Mouse (Mus musculus) kidney, postnatal 0 days (tissue): ENCODE results near the gene Chst8. TPM values are rescaled to one million over a fixed set of nuclear protein-coding genes. Genes with fewer than 3 reads are reported as not detected.
A peak's percentile ranks its signal among the peaks of the same experiment; 100 is the strongest.

Source experiments
- ATAC-seq: fragments of 200-750 bp; cut with Nextera tagmentation; replicated peaks from 2 replicates; pipeline ENCODE4 v1.8.0; 2017; ENCODE audit warnings: low read depth, moderate number of reproducible peaks, moderate TSS enrichment, moderate library complexity; ENCODE audit not compliant: low FRiP score
- DNase-seq: peaks from one replicate; pipeline ENCODE4 v3.0.0-alpha.2; 2016; ENCODE audit warnings: low spot score
- H3K27ac ChIP-seq: fragments of 300-500 bp; sonication (generic); 2 replicates; pipeline ENCODE4 v1.5.1; 2014; ENCODE audit warnings: mild to moderate bottlenecking
- H3K27me3 ChIP-seq: fragments of 300-500 bp; sonication (generic); 2 replicates; pipeline ENCODE4 v1.6.1; 2014; ENCODE audit warnings: low read length, mixed read lengths; ENCODE audit not compliant: insufficient read depth
- H3K36me3 ChIP-seq: fragments of 300-500 bp; sonication (generic); 2 replicates; pipeline ENCODE4 v1.6.1; 2014; ENCODE audit warnings: low read length, mixed read lengths; ENCODE audit not compliant: insufficient read depth
- H3K4me1 ChIP-seq: fragments of 300-500 bp; sonication (generic); replicated peaks from 2 replicates; pipeline ENCODE4 v1.6.1; 2014; ENCODE audit warnings: antibody characterized with exemption, low read length, mixed read lengths; ENCODE audit not compliant: insufficient read depth
- H3K4me2 ChIP-seq: fragments of 300-500 bp; sonication (generic); 2 replicates; pipeline ENCODE4 v1.6.1; 2014; ENCODE audit warnings: mild to moderate bottlenecking, low read length, moderate library complexity, mixed read lengths
- H3K4me3 ChIP-seq: fragments of 300-500 bp; sonication (generic); replicated peaks from 2 replicates; pipeline ENCODE4 v1.5.1; 2014; ENCODE audit warnings: low read depth, low read length
- H3K9ac ChIP-seq: fragments of 300-500 bp; sonication (generic); 2 replicates; pipeline ENCODE4 v1.6.1; 2014; ENCODE audit warnings: low read depth, low read length
- H3K9me3 ChIP-seq: fragments of 300-500 bp; sonication (generic); replicated peaks from 2 replicates; pipeline ENCODE4 v1.6.1; 2016; ENCODE audit warnings: low read length, inconsistent platforms, mixed read lengths
- CTCF ChIP-seq: IDR thresholded peaks from 2 replicates; pipeline ENCODE4 v1.5.1; 2016; ENCODE audit warnings: antibody characterized with exemption, low read depth, mild to moderate bottlenecking, moderate library complexity
- WGBS: fragments of 180-500 bp; shearing (Covaris S2); extraction: QIAGEN DNeasy Blood & Tissue Kit; methylation state at CpG from one replicate; pipeline ENCODE4 v1.1.7; 2014; 5-methylcytosine and 5-hydroxymethylcytosine counted together
- polyA plus RNA-seq: library from polyadenylated mRNA; unstranded; fragments of >200 nt; fragmentation: Nextera tagmentation; extraction: Ambion mirVana; gene quantifications from 2 replicates; pipeline ENCODE4 v1.2.1, GENCODE M21; 2015

Gene Chst8
- polyA plus RNA-seq, 1 experiment from 2014 or later, result 14.1 TPM

GRCm38 (mm10) chr7:34717161-34717810, 95.2 kb downstream of the Chst8 start:
- DNase-seq (no peak), ATAC-seq (no peak)
- Histone ChIP-seq H3K4me2 (no peak overlapping the region), H3K4me3 (no peak overlapping the region), H3K27ac (no peak overlapping the region), H3K27me3 (no peaks in the 10 kb centered on the region), H3K9ac (no peak overlapping the region), H3K36me3 (no peaks in the 10 kb centered on the region), H3K9me3 (no peaks in the 10 kb centered on the region), H3K4me1 (peaks cover 25% of the 10 kb centered on the region)
- WGBS, result 23% methylated on average over 11 of the region's 11 CpGs
- no peak for TF ChIP-seq CTCF

- H3K4me3 ChIP-seq, result no peak overlapping the region
- DNase-seq (peak; percentile 53), ATAC-seq (0 out of 2 replicates have a peak, but pooled peaks have one; percentile 48)
- 37% methylated on average over 11 of the region's 11 CpGs for WGBS
- no peaks in the 10 kb centered on the region for H3K9me3 ChIP-seq
- no peak for TF ChIP-seq CTCF
- no peaks in the 10 kb centered on the region for H3K36me3 ChIP-seq
- peaks cover 14% of the 10 kb centered on the region for H3K4me1 ChIP-seq
- no peaks in the 10 kb centered on the region for H3K27me3 ChIP-seq
- no peak overlapping the region for H3K9ac ChIP-seq
- H3K27ac ChIP-seq, result peak overlapping the region; percentile 68
- no peak overlapping the region for H3K4me2 ChIP-seq
Observed at GRCm38 (mm10) chr7:34714848-34715460, 97.6 kb downstream of the Chst8 start.

- no peak overlapping the region for H3K4me2 ChIP-seq
- 83% methylated on average over 4 of the region's 4 CpGs for WGBS
- H3K4me3 ChIP-seq, result no peak overlapping the region
Observed at GRCm38 (mm10) chr7:34709111-34709510, 103.4 kb downstream of the Chst8 start.

GRCm38 (mm10) chr7:34704401-34704800, 108.1 kb downstream of the Chst8 start:
- WGBS, result 27% methylated on average over 4 of the region's 4 CpGs
- no peak for ATAC-seq
- DNase-seq, result no peak
- Histone ChIP-seq H3K36me3 (no peaks in the 10 kb centered on the region), H3K27ac (no peak overlapping the region), H3K4me3 (no peak overlapping the region), H3K4me1 (no peaks in the 10 kb centered on the region), H3K27me3 (no peaks in the 10 kb centered on the region), H3K4me2 (no peak overlapping the region), H3K9me3 (no peaks in the 10 kb centered on the region), H3K9ac (no peak overlapping the region)
- TF ChIP-seq CTCF, result no peak

More at GRCm38 (mm10) chr7:34709111-34709510, 103.4 kb downstream of the Chst8 start:
- Histone ChIP-seq H3K27me3 (no peaks in the 10 kb centered on the region), H3K9ac (no peak overlapping the region), H3K36me3 (no peaks in the 10 kb centered on the region), H3K4me1 (no peaks in the 10 kb centered on the region), H3K27ac (no peak overlapping the region), H3K9me3 (no peaks in the 10 kb centered on the region)
- DNase-seq, result no peak
- no peak for TF ChIP-seq CTCF
- ATAC-seq, result no peak

GRCm38 (mm10) chr7:34703437-34703836, 109.1 kb downstream of the Chst8 start:
- WGBS, result 52% methylated on average over 4 of the region's 4 CpGs
- no peak overlapping the region for H3K4me2 ChIP-seq
- H3K4me1 ChIP-seq, result no peaks in the 10 kb centered on the region
- H3K27me3 ChIP-seq, result no peaks in the 10 kb centered on the region
- no peaks in the 10 kb centered on the region for H3K9me3 ChIP-seq
- no peak overlapping the region for H3K4me3 ChIP-seq
- no peak overlapping the region for H3K27ac ChIP-seq
- DNase-seq (peak; percentile 50), ATAC-seq (no peak)
- H3K9ac ChIP-seq, result no peak overlapping the region
- H3K36me3 ChIP-seq, result no peaks in the 10 kb centered on the region
- TF ChIP-seq CTCF, result no peak

GRCm38 (mm10) chr7:34702718-34703351, 109.7 kb downstream of the Chst8 start:
- H3K36me3 ChIP-seq, result no peaks in the 10 kb centered on the region
- no peaks in the 10 kb centered on the region for H3K27me3 ChIP-seq
- ATAC-seq (no peak), DNase-seq (peak; percentile 80)
- H3K4me2 ChIP-seq, result no peak overlapping the region
- H3K9ac ChIP-seq, result no peak overlapping the region
- H3K27ac ChIP-seq, result no peak overlapping the region
- WGBS, result 16% methylated on average over 11 of the region's 11 CpGs
- no peak for TF ChIP-seq CTCF
- no peaks in the 10 kb centered on the region for H3K9me3 ChIP-seq
- H3K4me1 ChIP-seq, result no peaks in the 10 kb centered on the region
- no peak overlapping the region for H3K4me3 ChIP-seq
